Mouse (Mus musculus) gastrocnemius, postnatal 36 days (tissue): Measurements from ENCODE around the gene Lrp2bp. TPM values are rescaled to one million over a fixed set of nuclear protein-coding genes. Genes with fewer than 3 reads are reported as not detected.

ENCODE experiments used
- DNase-seq, 2 experiments: peaks; one replicate each; pipeline ENCODE4 v3.0.0; 2022
- intact Hi-C: fragments of 180-260 bp; cut with DNase I; formaldehyde crosslinking; loops from one replicate; pipeline ENCODE4 v1.15.1; 2025
- long read RNA-seq, 2 experiments: library from polyadenylated mRNA; stranded (forward); transcript quantifications; one replicate each; pipeline ENCODE4 v2.0.0; 2021
- total RNA-seq, 2 experiments: library from RNA; stranded (reverse); gene quantifications; 2 replicates each; pipeline ENCODE4 v1.2.3; 2021

The Lrp2bp gene
- total RNA-seq, result 1 to 10 TPM in 1 of 2 experiments, under 1 TPM in 1; 0.94 to 2.9 TPM
- long read RNA-seq, experiment 1, partial matches to known transcripts, result 0 of 3 reads
- long read RNA-seq, experiment 1, other reads (novel, unspliced or antisense), result 2 of 3 reads
- long read RNA-seq, experiment 2, partial matches to known transcripts, result 1 of 3 reads
- long read RNA-seq, experiment 2, other reads (novel, unspliced or antisense), result 1 of 3 reads

- DNase-seq, result no peak
- intact Hi-C loops, result no loop called here
Measured at GRCm38 (mm10) chr8:45999138-45999783, at the start of gene Lrp2bp. Lrp2bp (plus strand) TSS chr8:45999303.

GRCm38 (mm10) chr8:45950622-45951021 is 48.5 kb upstream of the Lrp2bp start:
- no peak for DNase-seq
- intact Hi-C loops, result no loop called here

- intact Hi-C loops, result no loop called here
- DNase-seq, result no peak
Measured at GRCm38 (mm10) chr8:45970894-45971293, 28.2 kb upstream of the Lrp2bp start.

GRCm38 (mm10) chr8:45973988-45974505 is 25.1 kb upstream of the Lrp2bp start:
- intact Hi-C loops, result no loop called here
- no peak for DNase-seq

GRCm38 (mm10) chr8:45975126-45975836 is 23.8 kb upstream of the Lrp2bp start, which contains the start of the genes 1700029J07Rik and Ufsp2:
1700029J07Rik (minus strand) TSS chr8:45975252.
Ufsp2 (plus strand) TSS chr8:45975528.
- DNase-seq, result peak; percentile 94 to 95
- intact Hi-C loops, result no loop called here

- intact Hi-C loops, result no loop called here
- DNase-seq, result no peak
Measured at GRCm38 (mm10) chr8:45975837-45976468, 23.1 kb upstream of the Lrp2bp start.

GRCm38 (mm10) chr8:45986665-45987064 is 12.4 kb upstream of the Lrp2bp start:
- intact Hi-C loops, result no loop called here
- DNase-seq, result no peak

GRCm38 (mm10) chr8:45988189-45988588 is 10.9 kb upstream of the Lrp2bp start:
- DNase-seq, result no peak
- intact Hi-C loops, result no loop called here

GRCm38 (mm10) chr8:45990631-45991310 is 8.3 kb upstream of the Lrp2bp start:
- intact Hi-C loops, result no loop called here
- DNase-seq, result no peak

- no peak for DNase-seq
- intact Hi-C loops, result no loop called here
Measured at GRCm38 (mm10) chr8:45994111-45994510, 5.0 kb upstream of the Lrp2bp start.

- no peak for DNase-seq
- intact Hi-C loops, result no loop called here
Measured at GRCm38 (mm10) chr8:45995576-45995975, 3.5 kb upstream of the Lrp2bp start.

- intact Hi-C loops, result no loop called here
Measured at GRCm38 (mm10) chr8:45998228-45998627, 875 bp upstream of the Lrp2bp start.

GRCm38 (mm10) chr8:45999784-46000705 is 942 bp downstream of the Lrp2bp start:
- intact Hi-C loops, result no loop called here
- DNase-seq, result peak; percentile 99

More at GRCm38 (mm10) chr8:45998228-45998627, 875 bp upstream of the Lrp2bp start:
- no peak for DNase-seq

- no peak for DNase-seq
- intact Hi-C loops, result no loop called here
Measured at GRCm38 (mm10) chr8:46005596-46005995, 6.5 kb downstream of the Lrp2bp start, which contains the start of gene Ankrd37. Ankrd37 (minus strand) TSS chr8:46005707.

- intact Hi-C loops, result no loop called here
- DNase-seq, result no peak
Measured at GRCm38 (mm10) chr8:46007050-46007672, 8.1 kb downstream of the Lrp2bp start.

- DNase-seq, result no peak
- intact Hi-C loops, result no loop called here
Measured at GRCm38 (mm10) chr8:46010306-46010705, 11.2 kb downstream of the Lrp2bp start.

GRCm38 (mm10) chr8:46010746-46011680 is 11.9 kb downstream of the Lrp2bp start:
- no peak for DNase-seq
- intact Hi-C loops, result no loop called here

GRCm38 (mm10) chr8:46022203-46022602 is 23.1 kb downstream of the Lrp2bp start:
- intact Hi-C loops, result no loop called here
- no peak for DNase-seq
